Mouse (Mus musculus): ENCODE measurements at regions not wholly inside any gene's neighbourhood (a gene's known extent, or its start where the extent isn't known, plus 50 kb on each side); places are given as distances from the start of the nearest gene placed in this dataset.

DNA sequence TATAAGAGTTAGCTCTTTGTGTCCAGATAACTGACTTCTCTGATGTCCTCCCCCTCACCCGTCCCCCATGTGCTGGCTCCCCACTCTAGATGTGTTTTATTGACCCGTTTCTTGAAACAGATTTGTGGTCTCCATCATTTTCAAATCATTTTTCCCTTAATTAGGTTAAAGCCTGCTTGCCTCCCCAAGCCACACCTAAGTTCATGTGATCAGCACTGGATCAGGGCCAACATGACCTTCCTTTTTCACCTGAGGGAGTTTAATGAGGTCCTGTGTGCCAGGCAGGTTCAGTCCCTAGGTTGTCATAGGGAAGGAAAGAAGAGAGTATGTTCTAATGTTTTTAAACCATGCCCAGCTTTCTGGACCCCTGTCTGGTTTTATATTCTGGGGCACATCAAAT lies 390.9 kb upstream of the Slc35b3 start:
- no peak for DNase-seq (ENCODE audit: low spot score)

DNA sequence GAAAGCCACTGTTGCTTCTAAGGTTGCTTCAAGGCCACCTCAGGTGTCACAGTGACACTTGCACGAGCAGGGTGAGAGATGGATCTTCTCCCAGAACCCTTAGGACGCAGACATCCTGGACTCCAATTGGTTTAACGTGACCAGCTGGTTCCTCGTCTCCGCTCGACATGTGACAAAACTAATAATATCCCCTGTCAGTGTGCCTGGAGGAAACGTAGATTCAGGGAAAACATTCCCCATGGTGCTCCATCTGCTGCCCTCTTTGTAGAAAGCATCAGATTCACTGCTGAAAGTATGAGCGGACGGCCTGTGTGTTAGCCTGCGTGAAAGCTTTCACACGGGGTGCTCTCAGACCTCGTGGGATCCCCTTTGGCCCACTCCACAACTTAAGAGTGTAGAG lies 390.0 kb upstream of the Slc35b3 start:
- no peak for DNase-seq (ENCODE audit: low spot score)

DNA sequence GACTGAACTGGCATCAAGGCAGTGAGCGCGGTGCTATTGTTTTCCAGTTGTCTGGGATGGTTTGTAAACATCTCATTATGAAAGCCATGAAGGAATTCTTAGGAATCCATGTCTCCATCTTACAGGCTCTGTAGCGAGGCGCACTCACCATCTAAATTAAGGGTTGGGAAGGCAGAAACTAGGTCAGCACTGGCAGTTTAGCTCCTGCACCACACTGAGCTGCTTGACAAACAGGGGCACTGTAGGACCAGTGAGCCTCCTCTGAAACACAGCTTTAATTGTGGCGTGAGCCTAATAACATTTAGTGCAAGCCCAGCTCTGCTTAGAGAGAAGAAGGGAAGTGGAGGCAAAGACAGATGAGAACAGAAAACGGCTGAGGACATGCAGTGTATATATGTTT lies 387.1 kb upstream of the Slc35b3 start:
- DNase-seq (ENCODE audit: low spot score), result no peak

DNA sequence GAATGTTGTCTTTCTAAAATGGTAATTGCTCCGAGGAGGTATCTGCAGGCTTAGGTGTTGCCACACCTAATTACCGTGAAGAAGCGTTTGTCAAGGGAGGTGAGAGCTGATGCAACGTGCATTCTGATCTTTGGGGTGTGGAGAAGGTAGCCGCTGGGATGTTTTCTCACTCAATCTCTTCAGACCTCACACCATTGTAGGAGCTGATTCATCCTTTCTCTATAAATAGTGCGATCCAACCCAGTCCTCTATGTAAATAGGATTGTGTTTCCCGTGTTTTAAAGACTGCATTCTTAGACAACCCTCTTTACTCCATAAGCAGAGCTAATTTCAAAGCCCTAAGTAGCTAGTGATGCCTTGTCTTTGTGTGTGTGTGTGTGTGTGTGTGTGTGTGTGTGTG lies 374.2 kb upstream of the Slc35b3 start:
- DNase-seq (ENCODE audit: low spot score), result no peak

DNA sequence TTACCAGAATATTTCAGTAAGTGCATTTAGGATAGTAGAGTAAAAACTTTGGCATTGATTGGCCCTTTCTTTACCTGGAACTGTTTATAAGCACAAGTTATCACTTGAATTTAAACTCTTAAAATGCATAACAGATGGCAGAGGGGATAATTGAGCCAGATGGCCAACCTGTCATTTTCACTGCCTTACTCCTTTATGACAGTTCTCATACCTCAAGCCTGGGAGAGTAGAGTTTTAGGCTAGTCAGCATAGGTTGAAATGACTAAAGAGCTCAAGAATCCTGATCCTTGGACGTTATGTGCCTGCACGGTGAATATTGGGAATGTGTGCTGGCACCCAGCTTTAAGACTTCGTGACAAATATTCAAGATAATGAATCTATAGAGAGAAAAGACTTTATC lies 369.1 kb upstream of the Slc35b3 start:
- DNase-seq (ENCODE audit: low spot score), result no peak

DNA sequence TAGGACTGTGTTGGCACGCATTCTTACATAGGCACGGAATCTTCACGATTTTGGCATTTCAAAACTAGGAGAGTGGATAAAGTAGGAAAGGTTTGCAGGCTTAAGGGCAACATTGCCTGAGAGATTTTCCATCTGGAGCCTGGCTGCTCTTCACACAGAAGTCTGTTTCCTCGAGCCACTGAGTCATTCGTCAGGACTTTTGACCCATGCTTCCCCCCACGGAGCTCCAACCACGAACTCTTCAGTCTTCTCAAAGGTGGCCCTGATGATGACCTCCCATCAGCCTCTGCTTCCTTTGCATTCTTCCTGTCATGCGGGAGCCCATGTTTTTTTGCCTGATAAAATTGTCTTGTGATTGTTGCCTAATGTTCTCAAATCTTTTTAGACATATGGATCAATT lies 365.5 kb upstream of the Slc35b3 start:
- DNase-seq (ENCODE audit: low spot score), result no peak

DNA sequence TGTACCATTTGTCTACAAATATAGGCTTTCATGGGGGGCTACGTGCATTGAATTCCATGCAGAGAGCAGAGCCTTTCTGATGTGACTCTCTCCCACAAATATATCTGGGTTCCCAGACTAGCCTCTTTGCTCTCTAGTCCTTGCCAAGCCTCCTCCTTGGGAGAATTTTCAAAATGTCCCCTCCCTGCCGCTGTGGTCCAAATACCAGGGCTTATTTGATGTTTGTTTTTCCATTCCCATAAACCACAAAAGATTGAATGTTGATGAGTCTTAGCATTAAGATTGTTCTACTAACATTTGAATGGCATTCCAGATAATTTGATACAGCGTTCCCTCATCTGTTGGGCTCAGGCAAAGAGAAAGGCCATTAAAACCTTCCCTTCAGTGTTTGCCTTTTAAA lies 360.4 kb upstream of the Slc35b3 start:
- DNase-seq (ENCODE audit: low spot score), result no peak

DNA sequence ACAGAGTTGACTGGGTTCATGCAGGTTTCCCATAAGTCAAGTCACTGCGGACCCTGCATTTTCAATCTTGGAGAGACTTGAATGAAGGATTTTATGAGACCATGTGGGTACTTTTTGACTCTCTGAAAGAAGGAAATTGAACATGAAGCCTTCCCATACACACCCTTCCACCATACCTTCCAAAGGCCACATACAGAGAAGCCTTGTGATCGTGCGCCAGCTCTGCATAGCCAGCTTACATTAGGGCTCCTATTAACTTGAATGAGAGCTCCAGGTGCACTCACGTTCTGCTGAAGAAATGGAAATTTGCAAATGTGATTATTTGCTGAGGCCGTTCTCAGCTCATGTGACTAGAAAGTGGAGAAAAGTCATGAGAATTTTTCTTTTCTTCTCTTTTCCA lies 349.1 kb upstream of the Slc35b3 start:
- no peak for DNase-seq (ENCODE audit: low spot score)

DNA sequence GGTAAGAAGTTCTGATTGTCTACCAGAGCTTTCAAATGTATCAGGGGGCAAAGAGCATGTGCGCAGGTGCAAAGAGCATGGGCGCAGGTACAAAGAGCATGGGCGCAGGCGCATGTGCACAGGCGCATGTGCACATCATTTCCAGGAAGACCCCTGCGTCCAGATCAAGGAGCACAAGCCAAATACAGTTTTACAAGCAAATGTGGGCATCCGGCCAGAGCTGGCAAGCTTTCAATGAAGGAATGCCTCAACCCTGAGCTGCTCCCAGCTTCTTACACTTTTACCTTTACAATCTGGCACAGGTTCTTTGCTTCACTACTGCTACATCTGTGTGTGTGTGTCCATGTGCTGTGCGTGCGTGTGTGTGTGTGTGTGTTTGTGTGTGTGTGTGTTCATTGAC lies 347.2 kb upstream of the Slc35b3 start:
- no peak for DNase-seq (ENCODE audit: low spot score)

DNA sequence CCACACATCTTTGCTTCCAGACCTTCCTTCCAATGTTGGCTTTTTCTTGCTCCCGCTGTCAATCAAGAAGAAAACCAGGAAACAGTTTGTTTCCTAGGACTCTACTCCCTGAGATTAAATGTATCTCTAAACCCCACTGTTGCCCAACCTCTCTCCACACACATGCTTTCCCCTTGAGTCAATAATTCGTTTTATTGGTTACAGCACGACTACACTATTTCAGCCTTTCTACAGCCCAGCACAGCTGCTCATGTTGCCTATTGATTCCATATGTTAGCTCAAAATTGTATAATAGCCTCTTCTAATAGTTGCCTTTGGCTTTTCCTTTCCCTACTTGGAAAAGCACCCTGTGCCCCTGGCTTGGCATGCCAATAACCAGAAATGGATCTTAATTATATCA lies 346.2 kb upstream of the Slc35b3 start:
- no peak for DNase-seq (ENCODE audit: low spot score)

DNA sequence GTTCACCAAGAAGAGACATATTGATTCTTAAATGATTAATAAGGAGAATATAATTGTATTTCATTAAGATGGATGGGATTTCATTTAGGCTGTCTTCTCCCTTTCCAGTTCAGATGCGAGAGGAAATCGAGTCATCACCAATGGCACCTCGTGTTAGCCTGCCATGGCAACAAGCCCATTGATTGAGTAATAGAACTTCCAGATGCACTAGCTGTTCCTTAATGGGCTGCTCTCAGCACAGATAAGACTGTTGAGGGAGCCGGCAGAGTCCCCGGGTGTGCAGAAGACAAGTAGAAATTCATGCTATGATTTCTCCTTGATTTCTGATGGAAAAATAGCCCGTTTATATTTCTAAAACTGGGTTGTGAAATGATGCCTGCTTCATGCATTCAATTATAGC lies 336.5 kb upstream of the Slc35b3 start:
- DNase-seq (ENCODE audit: low spot score), result peak; percentile 18

DNA sequence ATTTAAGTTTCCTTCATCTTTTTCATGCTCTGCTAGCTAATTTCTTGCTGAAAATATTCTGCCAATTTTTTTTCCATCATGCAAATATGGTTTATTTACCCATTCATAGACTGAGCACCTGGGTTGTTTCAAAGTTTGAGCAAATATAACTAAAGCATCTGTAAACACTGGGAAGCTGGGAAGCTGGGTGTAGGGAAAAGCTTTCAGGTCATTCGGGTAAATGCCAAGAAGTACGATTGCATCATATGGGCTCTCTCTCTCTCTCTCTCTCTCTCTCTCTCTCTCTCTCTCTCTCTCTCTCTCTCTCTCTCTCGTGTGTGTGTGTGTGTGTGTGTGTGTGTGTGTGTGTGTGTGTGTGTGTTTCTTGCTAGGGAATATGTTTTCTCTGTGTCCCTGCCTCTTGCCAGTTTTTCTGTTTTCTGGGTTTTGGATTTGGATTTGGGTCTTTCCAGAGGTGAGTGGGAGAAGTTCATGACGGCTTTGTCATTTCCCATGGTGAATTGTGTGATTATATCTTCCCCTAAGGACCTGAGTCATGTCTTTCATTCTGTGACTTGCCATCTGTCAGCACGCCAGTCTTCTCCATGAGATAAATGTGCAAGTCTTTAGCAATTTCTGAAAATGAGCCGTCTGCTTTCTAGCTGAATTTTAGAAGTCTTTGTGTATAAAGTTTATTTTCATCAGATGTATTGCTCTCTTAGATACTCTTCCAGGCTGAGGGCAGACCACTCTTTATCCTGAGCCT lies 329.7 kb upstream of the Slc35b3 start:
- peak; percentile 35 for DNase-seq (ENCODE audit: low spot score)

DNA sequence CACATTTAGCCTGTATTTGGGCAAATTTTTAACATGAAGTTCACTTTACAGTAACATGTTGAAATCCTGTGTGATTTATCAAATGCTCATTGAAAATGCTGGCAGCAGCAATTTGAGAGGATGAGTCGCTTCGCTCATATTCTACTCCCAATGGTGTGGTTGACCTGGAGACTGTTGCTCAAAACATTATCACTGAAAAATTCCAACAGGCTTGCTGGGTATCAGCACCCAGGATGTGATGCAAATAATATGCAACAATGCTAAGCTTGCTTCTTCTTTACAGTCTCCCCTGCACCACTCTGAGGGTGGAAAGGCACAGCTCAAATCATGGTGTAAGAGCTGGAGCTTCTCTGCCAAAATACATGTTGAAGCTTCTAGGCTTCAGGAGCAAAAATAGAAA lies 321.6 kb upstream of the Slc35b3 start:
- no peak for DNase-seq (ENCODE audit: low spot score)

DNA sequence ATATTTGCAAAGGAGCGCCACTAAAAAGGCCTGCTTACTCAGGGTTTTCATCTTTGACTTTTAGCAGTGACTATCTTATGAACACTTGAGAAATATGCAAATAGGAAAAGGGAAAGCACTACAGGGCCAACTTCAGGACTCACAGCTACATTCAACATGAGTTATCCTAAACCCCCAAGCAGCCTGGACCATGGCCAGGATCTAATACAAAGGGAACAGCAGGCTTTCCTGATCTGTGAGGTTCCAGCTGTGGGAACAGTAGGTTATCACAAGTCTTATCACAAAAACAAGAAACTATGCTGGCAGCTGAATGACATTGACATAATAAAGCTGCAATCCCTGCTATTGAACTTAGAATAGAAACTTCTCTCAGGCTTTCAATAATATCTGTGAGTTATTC lies 317.4 kb upstream of the Slc35b3 start:
- peak; percentile 3 for DNase-seq (ENCODE audit: low spot score)

DNA sequence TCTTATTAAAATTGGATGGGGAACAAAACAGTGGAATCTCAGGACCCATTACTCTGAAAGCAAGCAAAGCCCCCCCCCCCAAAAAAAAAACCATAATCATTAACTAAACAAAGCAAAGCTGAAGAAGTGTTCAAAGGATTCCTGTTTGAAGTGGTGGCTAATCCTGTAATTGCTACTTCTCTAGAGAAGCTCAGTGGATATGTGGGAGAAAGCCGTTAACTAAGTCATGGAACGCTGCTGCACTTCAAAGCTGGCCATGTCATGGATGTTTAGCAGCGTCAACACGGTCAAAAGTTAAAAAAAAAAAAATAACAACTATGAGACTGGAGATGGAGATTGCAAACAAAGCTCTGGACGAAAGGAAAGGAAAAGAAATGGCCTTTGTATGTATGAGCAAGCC lies 305.3 kb upstream of the Slc35b3 start:
- no peak for DNase-seq (ENCODE audit: low spot score)

DNA sequence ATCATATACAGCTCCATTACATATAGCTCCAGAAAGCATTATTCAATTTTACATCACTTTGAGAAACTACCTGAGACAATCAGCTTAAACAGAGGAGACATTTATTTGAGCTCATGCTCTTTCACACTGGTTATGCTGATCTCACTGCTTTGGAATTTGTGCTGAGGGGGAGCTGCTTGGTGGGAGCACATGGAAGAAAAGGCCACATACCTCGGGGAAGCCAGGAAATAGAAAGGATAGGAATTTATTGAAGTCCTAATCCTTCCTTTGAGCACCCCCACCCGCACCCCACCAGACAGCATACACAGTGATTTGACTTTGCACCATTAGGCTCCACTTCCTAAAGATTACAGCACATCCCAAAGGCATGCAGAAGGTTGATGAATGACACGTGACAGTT lies 296.0 kb upstream of the Slc35b3 start:
- no peak for DNase-seq (ENCODE audit: low spot score)

DNA sequence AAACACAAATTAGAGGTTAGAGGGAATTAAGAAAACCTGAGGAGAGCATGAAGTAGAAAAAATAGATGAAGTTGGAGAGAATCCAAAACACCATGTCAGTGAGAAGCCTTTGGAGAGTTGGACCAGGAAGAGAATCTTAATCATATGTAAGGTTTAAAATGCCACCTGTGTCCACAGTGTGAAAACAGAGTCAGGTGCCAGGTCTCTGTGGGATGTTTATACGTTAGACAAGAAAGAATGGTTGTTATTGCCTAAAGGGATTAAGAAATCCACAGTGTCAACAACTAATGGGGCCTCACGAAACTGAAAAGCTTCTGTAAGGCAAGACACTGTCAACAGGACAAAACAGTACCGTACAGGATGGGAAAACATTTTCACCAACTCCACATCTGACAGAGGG lies 294.7 kb upstream of the Slc35b3 start:
- no peak for DNase-seq (ENCODE audit: low spot score)

DNA sequence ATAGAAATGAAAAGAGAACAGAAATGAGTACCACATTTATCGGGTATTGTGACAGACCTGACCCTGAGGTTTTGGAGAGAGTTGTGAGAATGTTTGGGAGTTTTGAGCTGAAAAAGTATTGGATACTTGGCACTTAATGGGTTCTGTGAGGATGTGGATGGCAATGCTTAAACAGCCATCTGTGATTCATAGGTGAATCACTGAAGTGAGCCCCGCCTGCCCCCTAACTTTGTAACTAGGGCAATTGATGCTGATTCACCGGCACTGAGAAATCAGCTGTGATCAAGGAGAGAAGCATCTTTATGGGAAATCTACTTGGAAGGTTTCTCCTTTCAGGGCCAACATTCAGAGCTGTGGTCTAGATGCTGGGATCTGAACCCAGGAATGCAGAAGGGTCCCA lies 291.9 kb upstream of the Slc35b3 start:
- DNase-seq (ENCODE audit: low spot score), result no peak

DNA sequence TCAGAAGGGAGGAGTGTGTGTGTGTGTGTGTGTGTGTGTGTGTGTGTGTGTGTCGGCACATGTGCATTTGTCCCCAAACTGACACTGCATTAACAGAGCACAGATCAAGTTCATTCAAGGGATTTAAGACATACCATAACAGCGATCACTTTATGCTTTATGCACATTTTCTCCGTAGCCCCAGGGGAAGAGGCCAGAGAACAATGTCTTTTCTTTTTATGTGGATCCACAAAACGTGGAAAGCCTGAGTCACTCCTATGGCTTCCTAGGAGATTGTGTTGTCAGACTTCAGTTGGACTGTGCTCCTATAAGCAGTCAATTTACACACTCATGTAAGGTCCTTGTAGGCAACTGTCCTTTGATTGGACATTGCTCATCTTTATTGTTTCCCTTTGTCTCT lies 289.4 kb upstream of the Slc35b3 start:
- no peak for DNase-seq (ENCODE audit: low spot score)

DNA sequence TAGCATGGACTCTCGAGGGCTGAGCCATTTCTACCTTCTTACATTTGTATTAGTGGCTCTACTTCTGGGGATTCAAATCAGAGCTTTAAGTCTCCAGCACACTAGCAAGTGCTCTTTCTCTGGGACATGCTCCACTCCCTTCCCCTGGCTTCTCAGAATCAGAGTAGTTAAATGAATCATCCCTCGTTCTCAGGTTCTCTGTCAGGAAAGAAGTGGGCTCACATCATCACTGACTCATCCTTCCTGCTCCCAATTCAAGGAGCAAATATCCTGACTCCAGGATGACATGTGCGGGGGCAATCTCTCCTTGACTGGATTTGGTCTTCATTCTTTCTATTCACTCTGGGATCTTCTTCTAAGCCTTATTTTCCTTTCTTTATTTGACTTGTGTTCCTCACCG lies 266.2 kb upstream of the Slc35b3 start:
- no peak for DNase-seq (ENCODE audit: low spot score)

DNA sequence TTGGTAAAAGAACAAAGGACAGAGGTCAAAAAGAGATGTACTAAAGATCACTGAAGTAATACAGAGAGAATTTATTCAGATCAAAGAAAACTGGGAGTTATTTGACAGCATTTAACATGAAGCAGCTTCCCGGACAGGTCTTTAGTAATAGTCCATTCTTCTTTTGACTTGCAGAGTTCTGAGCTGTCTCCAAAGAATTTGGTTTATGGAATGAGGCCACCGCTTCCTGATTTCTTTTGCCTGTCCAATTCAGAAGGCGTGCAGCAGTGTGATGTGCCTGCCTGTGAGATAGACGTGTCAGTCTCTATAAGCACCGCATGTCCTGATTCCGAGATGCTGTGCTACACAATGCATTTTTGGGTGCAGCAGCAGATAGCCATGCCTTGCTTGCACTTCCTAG lies 265.0 kb upstream of the Slc35b3 start:
- DNase-seq (ENCODE audit: low spot score), result no peak

DNA sequence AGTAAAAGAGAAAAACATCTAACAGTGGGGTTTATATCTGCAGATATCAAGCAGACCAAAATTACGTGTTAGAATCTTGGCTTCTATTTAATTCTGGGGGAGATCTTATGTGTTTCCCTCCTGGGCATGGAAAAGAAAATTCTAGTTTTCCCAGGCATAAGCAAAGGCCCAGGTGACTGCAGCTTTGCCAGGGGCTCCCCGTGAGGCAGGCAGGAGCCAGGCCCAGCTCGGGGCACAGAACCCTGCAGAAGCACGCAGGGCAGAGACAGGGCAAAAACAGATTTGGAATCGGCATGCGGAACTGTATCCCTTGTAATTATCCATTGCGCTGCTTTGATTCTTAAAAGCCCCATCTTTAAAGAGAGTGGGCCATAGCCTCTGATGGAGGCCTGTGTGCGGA lies 250.4 kb upstream of the Slc35b3 start:
- no peak for DNase-seq (ENCODE audit: low spot score)

DNA sequence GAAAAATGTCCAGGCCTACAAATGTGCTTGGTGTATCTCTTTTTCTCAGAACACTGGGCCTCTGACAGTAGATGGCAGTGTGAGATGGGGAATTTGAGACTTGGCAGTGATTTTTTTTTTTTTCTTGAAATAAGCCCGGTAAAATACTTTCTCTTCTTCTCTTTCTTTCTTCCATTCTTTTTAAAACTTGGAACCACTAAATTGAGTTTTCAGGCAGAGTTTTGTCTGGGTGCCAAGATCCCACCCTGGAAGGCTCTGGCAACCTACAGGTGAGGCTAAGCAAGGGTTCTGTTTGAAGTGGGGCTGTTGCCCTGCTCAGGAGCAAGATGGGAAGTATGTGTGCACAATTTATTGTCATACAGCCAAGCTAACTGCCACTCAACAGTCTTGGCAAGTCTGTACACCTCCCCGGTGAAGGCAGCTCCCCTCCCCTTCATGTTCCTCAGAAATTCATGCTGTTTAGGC lies 223.1 kb upstream of the Slc35b3 start:
- DNase-seq (ENCODE audit: low spot score), result no peak

DNA sequence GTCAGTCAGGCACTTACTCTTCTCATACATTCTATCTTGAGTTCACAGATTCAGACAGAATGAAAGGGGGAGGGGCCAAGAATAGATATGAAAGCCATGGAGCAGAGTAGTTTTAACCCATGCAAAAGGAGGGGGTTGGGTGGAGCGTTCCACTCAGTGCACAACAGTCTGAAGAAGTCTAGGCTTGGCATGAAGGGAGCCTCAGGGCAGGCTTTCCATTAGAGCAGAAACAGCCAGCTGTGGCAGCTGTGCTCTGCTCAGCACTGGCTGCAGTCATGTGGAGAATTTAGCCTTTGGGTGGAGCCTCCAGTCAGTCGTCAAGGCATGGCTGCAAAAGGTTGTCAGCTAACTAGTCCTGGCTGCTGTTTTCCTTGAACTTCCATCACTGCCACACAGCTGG lies 201.3 kb upstream of the Slc35b3 start:
- DNase-seq (ENCODE audit: low spot score), result no peak

Measured in heart, adult 8-10 months (tissue).